Mouse (Mus musculus): ENCODE data around the gene Nr2c1. TPM values are rescaled to one million over a fixed set of nuclear protein-coding genes. Genes with fewer than 3 reads are reported as not detected.

Nr2c1 gene
- polyA plus RNA-seq (2014; fragmentation: Nextera tagmentation; extraction: Ambion mirVana), result 7.3 and 8.6 TPM in 2 replicates

DNA sequence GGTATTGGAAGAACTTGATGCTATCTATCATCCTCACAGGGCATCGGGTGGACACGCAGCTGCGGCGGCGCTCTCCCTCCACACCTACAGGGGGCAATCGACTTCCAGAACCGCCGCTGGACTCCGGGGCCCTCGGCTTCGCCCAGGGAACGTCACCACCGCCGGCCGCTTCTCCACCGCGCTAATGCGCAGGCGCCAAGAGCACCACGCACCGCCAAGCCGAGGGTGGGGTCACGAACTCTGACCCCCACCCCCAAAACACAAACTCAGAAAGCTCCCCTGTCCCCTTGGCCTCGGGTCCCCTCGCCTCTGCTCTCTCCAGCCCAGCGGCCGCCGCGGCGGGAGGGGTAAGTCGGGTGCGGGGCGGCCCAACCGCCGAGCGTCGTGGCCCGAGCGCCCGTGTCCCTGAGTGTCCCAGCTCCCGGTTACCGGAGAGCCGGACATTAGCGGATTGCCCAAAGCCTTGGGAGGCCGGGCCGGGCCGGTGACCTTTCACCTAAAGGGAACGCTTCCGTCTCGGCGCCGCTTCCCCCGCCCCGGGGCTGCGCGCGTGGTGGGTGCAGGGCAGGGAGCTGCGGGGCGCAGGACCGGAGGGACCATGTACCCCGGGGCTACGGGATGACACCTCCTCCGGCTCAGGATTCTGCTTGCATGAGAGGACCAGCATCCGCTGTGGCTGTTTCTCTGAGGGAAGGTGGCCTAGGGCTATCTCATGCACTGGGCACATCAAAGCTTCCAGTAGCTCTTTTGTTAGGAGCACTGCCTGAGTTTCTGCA lies at the start of gene Nr2c1:
TSS of gene Nr2c1 (plus strand) at position 268 of the 776 bp plus-strand sequence.
- Histone ChIP-seq H3K36me3 (ENCODE audit: control insufficient read depth, insufficient read depth, low read length) (no peaks in the 10 kb centered on the region), H3K4me3 (replicated peaks; ENCODE audit: low read depth, low read length) (peak within 1 kb of the TSS; percentile 89), H3K27me3 (ENCODE audit: control insufficient read depth, insufficient read depth, low read length) (no peaks in the 10 kb centered on the region), H3K27ac (replicated peaks; ENCODE audit: low read depth, low read length) (peak within 1 kb of the TSS; percentile 88), H3K9me3 (ENCODE audit: control insufficient read depth, low read length) (no peaks in the 10 kb centered on the region), H3K9ac (replicated peaks; ENCODE audit: low read length) (peak within 1 kb of the TSS; percentile 90), H3K4me1 (ENCODE audit: control insufficient read depth, insufficient read depth, low read length) (peaks cover 13% of the 10 kb centered on the region), H3K4me2 (ENCODE audit: low read length) (peak within 1 kb of the TSS; percentile 70)
- ATAC-seq (ENCODE audit: low FRiP score, low TSS enrichment) (peak; percentile 95), DNase-seq (peak; percentile 93)
- under 1% methylated on average over 64 of the region's 64 CpGs for WGBS

GRCm38 (mm10) chr10:94098100-94098499 lies 49.7 kb upstream of the Nr2c1 start:
- Histone ChIP-seq H3K9me3 (ENCODE audit: control insufficient read depth, low read length) (no peaks in the 10 kb centered on the region), H3K4me3 (replicated peaks; ENCODE audit: low read depth, low read length) (no peak overlapping the region), H3K36me3 (ENCODE audit: control insufficient read depth, insufficient read depth, low read length) (no peaks in the 10 kb centered on the region), H3K27me3 (ENCODE audit: control insufficient read depth, insufficient read depth, low read length) (no peaks in the 10 kb centered on the region), H3K9ac (replicated peaks; ENCODE audit: low read length) (no peak overlapping the region), H3K4me2 (ENCODE audit: low read length) (no peak overlapping the region), H3K27ac (replicated peaks; ENCODE audit: low read depth, low read length) (no peak overlapping the region), H3K4me1 (ENCODE audit: control insufficient read depth, insufficient read depth, low read length) (no peaks in the 10 kb centered on the region)
- DNase-seq (no peak), ATAC-seq (ENCODE audit: low FRiP score, low TSS enrichment) (no peak)
- WGBS, result 92% methylated on average over 3 of the region's 3 CpGs

GRCm38 (mm10) chr10:94105498-94105897 lies 42.3 kb upstream of the Nr2c1 start:
- H3K27me3 ChIP-seq (ENCODE audit: control insufficient read depth, insufficient read depth, low read length), result no peaks in the 10 kb centered on the region
- H3K4me3 ChIP-seq (replicated peaks; ENCODE audit: low read depth, low read length), result no peak overlapping the region
- DNase-seq (no peak), ATAC-seq (ENCODE audit: low FRiP score, low TSS enrichment) (no peak)
- no peaks in the 10 kb centered on the region for H3K4me1 ChIP-seq (ENCODE audit: control insufficient read depth, insufficient read depth, low read length)
- H3K9ac ChIP-seq (replicated peaks; ENCODE audit: low read length), result no peak overlapping the region
- H3K9me3 ChIP-seq (ENCODE audit: control insufficient read depth, low read length), result no peaks in the 10 kb centered on the region
- 94% methylated on average over 10 of the region's 10 CpGs for WGBS
- no peaks in the 10 kb centered on the region for H3K36me3 ChIP-seq (ENCODE audit: control insufficient read depth, insufficient read depth, low read length)
- no peak overlapping the region for H3K27ac ChIP-seq (replicated peaks; ENCODE audit: low read depth, low read length)
- H3K4me2 ChIP-seq (ENCODE audit: low read length), result no peak overlapping the region

- 84% methylated on average over 4 of the region's 4 CpGs for WGBS
- Histone ChIP-seq H3K27me3 (ENCODE audit: control insufficient read depth, insufficient read depth, low read length) (no peaks in the 10 kb centered on the region), H3K9me3 (ENCODE audit: control insufficient read depth, low read length) (no peaks in the 10 kb centered on the region), H3K4me2 (ENCODE audit: low read length) (no peak overlapping the region), H3K36me3 (ENCODE audit: control insufficient read depth, insufficient read depth, low read length) (no peaks in the 10 kb centered on the region), H3K4me1 (ENCODE audit: control insufficient read depth, insufficient read depth, low read length) (no peaks in the 10 kb centered on the region), H3K4me3 (replicated peaks; ENCODE audit: low read depth, low read length) (no peak overlapping the region), H3K9ac (replicated peaks; ENCODE audit: low read length) (no peak overlapping the region), H3K27ac (replicated peaks; ENCODE audit: low read depth, low read length) (no peak overlapping the region)
- DNase-seq, result no peak
- ATAC-seq (ENCODE audit: low FRiP score, low TSS enrichment), result no peak
These were observed 40.7 kb upstream of the Nr2c1 start for GRCm38 (mm10) chr10:94107168-94107567.

- DNase-seq (no peak), ATAC-seq (ENCODE audit: low FRiP score, low TSS enrichment) (no peak)
- no peak overlapping the region for H3K27ac ChIP-seq (replicated peaks; ENCODE audit: low read depth, low read length)
- H3K36me3 ChIP-seq (ENCODE audit: control insufficient read depth, insufficient read depth, low read length), result no peaks in the 10 kb centered on the region
- H3K27me3 ChIP-seq (ENCODE audit: control insufficient read depth, insufficient read depth, low read length), result no peaks in the 10 kb centered on the region
- H3K4me1 ChIP-seq (ENCODE audit: control insufficient read depth, insufficient read depth, low read length), result no peaks in the 10 kb centered on the region
- H3K4me3 ChIP-seq (replicated peaks; ENCODE audit: low read depth, low read length), result no peak overlapping the region
- no peak overlapping the region for H3K9ac ChIP-seq (replicated peaks; ENCODE audit: low read length)
- WGBS, result 96% methylated on average over 7 of the region's 7 CpGs
- H3K4me2 ChIP-seq (ENCODE audit: low read length), result no peak overlapping the region
- H3K9me3 ChIP-seq (ENCODE audit: control insufficient read depth, low read length), result no peaks in the 10 kb centered on the region
These were observed 40.2 kb upstream of the Nr2c1 start for GRCm38 (mm10) chr10:94107607-94108006.

DNA sequence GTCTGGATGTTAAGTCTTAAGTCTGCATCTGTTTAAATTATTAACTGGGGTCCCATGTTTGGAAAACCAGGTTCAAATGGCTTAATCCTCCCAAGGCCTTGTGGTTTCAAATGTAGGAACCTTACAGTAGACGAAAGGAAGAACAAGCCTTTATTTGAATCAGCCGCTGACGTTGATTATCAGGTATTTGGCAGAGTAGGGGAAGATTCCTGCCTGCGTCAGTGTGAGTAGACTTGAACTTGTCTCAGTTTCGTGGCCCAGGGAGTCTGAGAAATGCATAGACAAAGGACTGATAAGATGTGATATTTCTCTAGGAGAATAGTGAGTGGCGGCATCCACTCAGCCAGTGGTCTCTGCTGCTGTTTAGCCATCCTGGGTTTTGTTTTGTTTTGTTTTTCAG lies 39.0 kb upstream of the Nr2c1 start:
- no peak overlapping the region for H3K4me3 ChIP-seq (replicated peaks; ENCODE audit: low read depth, low read length)
- H3K9me3 ChIP-seq (ENCODE audit: control insufficient read depth, low read length), result no peaks in the 10 kb centered on the region
- ATAC-seq (ENCODE audit: low FRiP score, low TSS enrichment) (no peak), DNase-seq (no peak)
- no peak overlapping the region for H3K9ac ChIP-seq (replicated peaks; ENCODE audit: low read length)
- no peaks in the 10 kb centered on the region for H3K4me1 ChIP-seq (ENCODE audit: control insufficient read depth, insufficient read depth, low read length)
- H3K36me3 ChIP-seq (ENCODE audit: control insufficient read depth, insufficient read depth, low read length), result no peaks in the 10 kb centered on the region
- no peaks in the 10 kb centered on the region for H3K27me3 ChIP-seq (ENCODE audit: control insufficient read depth, insufficient read depth, low read length)
- H3K27ac ChIP-seq (replicated peaks; ENCODE audit: low read depth, low read length), result no peak overlapping the region
- no peak overlapping the region for H3K4me2 ChIP-seq (ENCODE audit: low read length)
- 94% methylated on average over 6 of the region's 6 CpGs for WGBS

DNA sequence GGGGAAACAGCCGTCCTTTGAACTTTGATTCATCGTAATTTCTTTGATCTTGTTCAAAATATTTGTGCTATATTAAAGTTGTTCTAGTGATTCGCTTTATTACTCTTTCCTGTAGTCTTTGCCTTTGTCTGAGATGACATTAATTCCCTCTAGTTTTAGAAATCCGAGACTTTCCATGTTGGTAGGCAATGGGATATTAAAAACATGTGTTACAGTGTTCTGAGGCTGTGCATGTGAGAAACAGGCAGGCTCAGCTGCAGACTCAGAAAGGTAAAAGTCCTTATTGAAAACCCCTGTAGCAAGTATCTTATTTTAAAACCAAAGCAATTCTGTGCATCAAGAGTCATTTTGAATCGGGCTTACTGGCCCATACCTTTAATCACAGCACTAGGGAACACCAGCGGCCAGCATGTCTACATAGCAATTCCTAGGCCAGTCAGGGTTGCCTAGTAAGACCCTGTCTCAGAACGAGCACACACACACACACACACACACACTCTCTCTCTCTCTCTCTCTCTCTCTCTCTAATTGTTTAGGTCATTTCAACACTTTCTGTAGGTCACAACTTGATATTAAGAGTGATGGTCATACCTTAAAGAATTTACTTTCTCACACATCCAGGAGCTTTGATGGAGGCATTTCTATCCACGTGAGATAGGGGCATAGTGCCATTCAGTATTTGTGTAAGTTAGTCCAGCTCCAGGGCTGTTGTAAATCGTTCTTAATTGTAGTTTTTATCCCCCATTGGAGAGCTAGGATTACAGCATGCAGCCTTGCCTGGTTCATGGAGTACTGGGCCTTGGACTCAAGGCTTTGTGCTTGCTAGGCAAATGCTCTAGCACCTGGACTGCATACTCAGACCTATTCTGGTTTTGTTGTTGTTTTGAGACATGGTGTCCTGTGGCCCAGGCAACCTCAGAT lies 36.7 kb upstream of the Nr2c1 start:
- H3K9me3 ChIP-seq (ENCODE audit: control insufficient read depth, low read length), result no peaks in the 10 kb centered on the region
- H3K36me3 ChIP-seq (ENCODE audit: control insufficient read depth, insufficient read depth, low read length), result no peaks in the 10 kb centered on the region
- no peak overlapping the region for H3K9ac ChIP-seq (replicated peaks; ENCODE audit: low read length)
- no peak overlapping the region for H3K4me2 ChIP-seq (ENCODE audit: low read length)
- no peaks in the 10 kb centered on the region for H3K27me3 ChIP-seq (ENCODE audit: control insufficient read depth, insufficient read depth, low read length)
- no peak overlapping the region for H3K27ac ChIP-seq (replicated peaks; ENCODE audit: low read depth, low read length)
- ATAC-seq (ENCODE audit: low FRiP score, low TSS enrichment) (no peak), DNase-seq (no peak)
- 86% methylated on average over 9 of the region's 9 CpGs for WGBS
- H3K4me3 ChIP-seq (replicated peaks; ENCODE audit: low read depth, low read length), result no peak overlapping the region
- H3K4me1 ChIP-seq (ENCODE audit: control insufficient read depth, insufficient read depth, low read length), result no peaks in the 10 kb centered on the region

- 74% methylated on average over 3 of the region's 3 CpGs for whole genome bisulfite sequencing
- H3K36me3 ChIP-seq (ENCODE audit: control insufficient read depth, insufficient read depth, low read length), result no peaks in the 10 kb centered on the region
- H3K27ac ChIP-seq (replicated peaks; ENCODE audit: low read depth, low read length), result no peak overlapping the region
- H3K4me3 ChIP-seq (replicated peaks; ENCODE audit: low read depth, low read length), result no peak overlapping the region
- H3K4me2 ChIP-seq (ENCODE audit: low read length), result no peak overlapping the region
- DNase-seq, result no peak
- no peaks in the 10 kb centered on the region for H3K27me3 ChIP-seq (ENCODE audit: control insufficient read depth, insufficient read depth, low read length)
- no peaks in the 10 kb centered on the region for H3K9me3 ChIP-seq (ENCODE audit: control insufficient read depth, low read length)
- ATAC-seq (ENCODE audit: low FRiP score, low TSS enrichment), result no peak
- no peaks in the 10 kb centered on the region for H3K4me1 ChIP-seq (ENCODE audit: control insufficient read depth, insufficient read depth, low read length)
- no peak overlapping the region for H3K9ac ChIP-seq (replicated peaks; ENCODE audit: low read length)
These were observed 35.6 kb upstream of the Nr2c1 start for GRCm38 (mm10) chr10:94112207-94112606.

Data from midbrain, embryonic 14.5 days (tissue).